Mouse (Mus musculus) fat pad, adult 2 months (tissue): ENCODE results near the gene Rfx2.

Source experiments
- DNase-seq: peaks from one replicate; pipeline ENCODE4 v3.0.0-alpha.2; 2011; ENCODE audit warnings: low read depth, low spot score; ENCODE audit errors: extremely low read depth

The Rfx2 gene

GRCm38 (mm10) chr17:56788886-56789285 is 41.9 kb downstream of the Rfx2 start:
- DNase-seq, result no peak

DNA sequence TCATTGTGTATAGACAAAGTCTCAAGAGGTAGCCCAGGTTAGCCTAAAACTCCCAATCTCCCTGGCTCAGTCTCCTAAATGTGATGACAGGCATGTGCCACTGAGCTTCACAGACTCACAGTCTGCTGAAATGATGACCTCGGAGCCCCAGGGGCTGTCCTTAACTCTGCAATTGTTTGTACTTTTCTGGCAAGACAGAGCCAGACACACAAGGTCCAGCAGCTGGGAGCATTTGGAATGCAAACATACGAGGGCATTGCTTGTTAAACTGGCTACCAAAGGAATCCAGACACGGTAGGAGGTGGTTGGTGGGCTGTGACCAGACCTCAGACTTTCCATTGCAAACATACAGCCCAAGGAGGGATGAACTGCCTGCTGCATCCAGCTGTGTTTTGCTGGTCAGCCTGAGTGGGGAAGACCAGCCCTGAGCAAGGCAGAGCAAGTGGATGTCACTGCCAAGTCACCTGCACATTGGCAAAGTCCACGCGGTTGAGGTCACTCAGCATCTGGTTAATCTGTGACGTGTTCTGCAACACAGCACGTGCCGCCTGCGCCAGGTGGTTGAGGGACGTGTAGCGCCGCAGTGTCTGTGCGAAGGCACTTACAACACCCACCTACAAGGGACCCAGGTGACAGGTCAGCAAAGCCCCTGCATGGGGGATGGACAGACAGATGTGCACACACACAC is 50.4 kb downstream of the Rfx2 start:
- no peak for DNase-seq

DNA sequence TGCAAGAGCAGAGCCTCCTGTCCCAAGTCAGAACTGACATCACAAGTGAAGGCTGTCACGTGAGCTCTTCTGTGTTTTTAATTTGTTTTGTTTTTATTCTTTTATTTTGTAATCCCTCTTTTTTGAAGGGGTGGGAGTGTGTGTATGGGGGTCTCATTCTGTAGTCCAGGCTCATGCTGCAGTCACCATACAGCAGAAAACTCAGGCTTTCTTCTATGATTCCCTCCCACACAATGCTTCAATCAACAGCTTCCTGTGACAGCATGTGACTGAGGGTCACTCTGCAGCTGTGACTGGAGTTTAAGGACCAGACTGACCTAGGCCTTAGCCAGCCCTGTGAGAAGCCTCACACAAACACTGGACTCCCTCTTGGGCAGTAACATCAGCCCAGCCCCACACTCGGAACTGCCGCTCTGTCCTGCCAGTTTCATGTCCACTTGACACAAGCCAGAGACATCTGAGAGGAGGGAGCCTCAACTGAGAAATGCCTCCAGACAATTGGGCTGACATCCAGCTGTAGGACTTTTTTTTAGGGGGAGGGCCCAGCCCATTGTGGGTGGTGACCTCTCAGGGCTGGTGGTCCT is 51.9 kb downstream of the Rfx2 start:
- DNase-seq, result no peak

DNA sequence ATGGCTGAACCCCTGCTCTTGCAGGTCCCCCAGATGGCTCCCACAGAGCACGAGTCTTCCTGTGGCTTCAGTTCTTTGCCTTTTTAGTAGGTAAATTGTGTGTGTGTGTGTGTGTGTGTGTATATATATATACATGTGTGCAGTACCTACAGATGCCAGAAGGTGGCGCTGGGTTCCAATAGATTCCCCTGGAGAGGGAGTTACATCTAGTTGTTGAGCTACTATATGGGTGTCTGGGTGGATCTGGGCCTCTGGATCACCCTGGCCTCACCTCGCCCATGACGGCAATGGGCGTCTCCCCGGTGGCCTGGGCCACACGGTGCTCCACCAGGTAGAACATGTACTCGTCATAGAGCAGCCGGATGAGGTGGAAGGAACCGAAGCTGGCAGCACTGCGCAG is 53.2 kb downstream of the Rfx2 start:
- no peak for DNase-seq

GRCm38 (mm10) chr17:56769950-56770349 is 60.9 kb downstream of the Rfx2 start, which contains the start of gene Prr22:
TSS of gene Prr22 (plus strand) at chr17:56770250.
- no peak for DNase-seq

- DNase-seq, result no peak
These were observed 61.9 kb downstream of the Rfx2 start for GRCm38 (mm10) chr17:56768941-56769340.

- no peak for DNase-seq
These were observed 63.2 kb downstream of the Rfx2 start for GRCm38 (mm10) chr17:56767531-56768135.

DNA sequence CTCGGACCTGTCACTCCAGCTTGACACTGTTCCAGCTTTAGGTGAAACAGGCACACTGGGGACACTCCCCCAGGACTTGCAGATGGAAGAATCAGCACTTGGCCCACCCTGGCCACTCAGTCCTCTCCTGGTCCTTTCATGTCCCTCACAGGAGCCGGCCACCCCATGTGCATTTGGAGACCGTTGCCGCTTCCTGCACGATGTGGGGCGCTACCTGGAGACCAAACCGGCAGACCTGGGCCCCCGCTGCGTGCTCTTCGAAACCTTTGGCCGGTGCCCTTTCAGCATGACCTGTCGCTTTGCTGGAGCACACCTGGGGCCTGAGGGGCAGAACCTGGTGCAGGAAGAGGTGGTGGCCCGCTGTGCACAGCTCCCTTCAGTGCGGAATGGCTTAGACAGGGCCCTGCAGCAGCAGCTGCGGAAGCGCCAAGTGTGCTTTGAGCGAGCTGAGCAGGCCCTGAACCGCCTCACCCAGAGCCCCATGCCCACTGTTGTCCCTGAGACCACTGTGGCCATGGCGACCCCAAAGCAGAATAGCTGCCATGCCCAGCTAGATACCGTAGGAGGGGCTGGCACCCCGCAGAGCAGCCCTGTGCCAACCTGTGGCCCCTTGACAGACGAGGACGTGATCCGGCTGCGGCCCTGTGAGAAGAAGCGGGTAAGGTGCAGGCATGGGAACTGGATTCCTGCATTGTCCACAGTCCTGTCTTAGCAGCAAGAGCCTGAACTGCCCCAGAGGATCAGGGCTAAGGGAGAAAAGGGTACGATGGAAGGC is 64.0 kb downstream of the Rfx2 start:
- no peak for DNase-seq

DNA sequence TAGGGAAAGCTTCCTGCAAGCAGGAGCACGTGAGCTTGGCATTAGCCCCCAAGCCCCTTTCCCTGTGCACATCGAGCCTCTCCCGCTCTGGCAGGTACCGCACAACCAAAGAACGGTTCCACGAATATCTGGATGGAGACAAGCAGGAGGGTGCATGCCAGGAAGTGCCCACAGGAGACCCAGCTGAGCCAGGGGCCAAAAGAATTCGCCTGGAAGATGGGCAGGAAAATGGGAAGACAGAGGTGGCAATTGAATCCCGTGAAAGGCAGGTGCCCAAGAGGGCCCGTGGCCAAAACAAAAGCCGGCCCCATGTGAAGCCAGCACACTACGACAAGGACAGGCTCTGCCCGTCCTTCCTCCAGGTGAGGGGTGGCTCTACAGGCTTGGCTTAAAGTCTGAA is 65.4 kb downstream of the Rfx2 start:
- no peak for DNase-seq

- peak; percentile 82 for DNase-seq
These were observed 66.1 kb downstream of the Rfx2 start, which contains the start of gene Dus3l for GRCm38 (mm10) chr17:56764474-56765354. TSS of gene Dus3l (plus strand) at chr17:56764757.

DNA sequence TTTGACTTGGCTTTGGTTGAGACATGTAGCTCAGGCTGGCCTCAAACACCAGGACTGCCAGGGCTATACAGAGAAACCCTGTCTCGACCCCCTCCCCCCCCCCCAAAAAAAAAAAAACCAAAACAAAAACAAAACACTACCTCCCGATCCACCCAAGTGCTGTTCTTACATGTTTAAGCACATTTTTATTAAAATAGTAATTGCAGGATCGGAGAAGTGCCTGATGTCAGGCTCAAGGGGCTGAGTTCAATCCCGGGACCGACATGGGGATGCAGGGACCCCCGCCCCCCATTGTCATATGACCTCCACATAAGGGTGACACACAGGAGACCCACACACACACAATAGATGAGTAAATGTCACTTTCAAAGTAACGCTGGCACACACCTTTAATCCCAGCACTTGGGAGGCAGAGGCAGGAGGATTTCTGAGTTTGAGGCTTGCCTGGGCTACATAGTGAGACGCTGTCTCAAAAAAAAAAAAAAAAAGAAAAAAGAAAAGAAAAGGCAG is 67.0 kb downstream of the Rfx2 start:
- DNase-seq, result no peak

- DNase-seq, result no peak
These were observed 67.8 kb downstream of the Rfx2 start for GRCm38 (mm10) chr17:56762769-56763731.

DNA sequence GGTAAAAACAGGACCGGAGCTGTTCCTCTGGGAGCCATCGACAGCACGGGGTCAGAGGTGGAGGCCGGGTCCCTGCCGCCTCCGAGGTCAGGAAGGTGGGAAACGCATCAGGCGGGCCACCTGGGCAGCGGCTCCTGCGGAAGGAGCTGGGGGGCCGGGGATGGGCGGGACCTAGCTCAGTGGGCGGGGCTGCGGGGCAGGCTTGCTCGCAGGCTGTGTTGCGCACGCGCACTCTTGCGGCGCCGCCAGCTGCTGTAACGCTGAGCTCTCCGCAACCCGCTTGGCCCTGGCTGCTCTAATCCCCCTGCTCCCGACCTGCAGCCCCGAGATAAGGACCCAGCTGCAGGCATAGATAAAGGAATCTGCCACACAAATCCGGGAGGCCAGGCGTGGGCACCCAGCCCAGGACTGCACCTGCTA is 68.8 kb downstream of the Rfx2 start:
- no peak for DNase-seq

DNA sequence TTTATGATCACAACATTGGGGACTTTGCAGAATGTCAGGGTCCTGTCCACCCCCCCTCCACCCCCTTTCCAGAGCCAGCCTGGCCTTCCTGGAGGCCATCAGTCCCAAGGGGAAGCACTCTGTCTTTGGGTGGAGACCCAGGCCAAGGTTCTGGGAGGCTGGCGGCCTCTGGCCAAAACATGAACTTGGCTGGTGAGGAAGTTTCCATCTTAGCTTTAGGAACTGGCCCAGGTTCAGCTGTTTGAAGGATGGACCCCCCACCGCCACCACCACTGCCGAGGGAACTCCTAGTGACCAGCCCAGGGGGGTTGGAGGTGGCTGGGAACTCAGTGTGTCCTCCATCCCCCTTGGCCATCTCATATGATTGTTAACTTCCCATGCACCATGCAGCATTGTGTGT is 69.7 kb downstream of the Rfx2 start:
- DNase-seq, result no peak

DNA sequence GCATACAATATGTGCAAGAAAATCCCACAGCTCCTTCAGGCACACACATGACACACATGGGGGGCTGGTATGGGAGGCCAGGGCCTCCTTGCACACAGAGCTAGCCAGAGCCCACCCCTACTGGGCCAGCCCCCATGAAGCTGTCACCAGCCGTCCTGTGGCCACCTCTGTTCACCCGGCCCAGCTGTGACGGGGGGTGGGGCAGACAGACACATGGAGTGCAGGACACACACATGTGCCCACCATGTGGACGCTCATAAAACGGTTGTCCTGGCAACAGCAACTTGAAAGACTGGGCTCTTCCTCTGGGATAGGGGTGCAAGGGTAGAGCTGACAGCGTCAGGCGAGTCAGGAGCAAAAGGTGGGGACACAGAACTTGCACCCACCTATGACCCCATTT is 71.6 kb downstream of the Rfx2 start:
- DNase-seq, result no peak

GRCm38 (mm10) chr17:56758132-56758531 is 72.7 kb downstream of the Rfx2 start:
- no peak for DNase-seq

- no peak for DNase-seq
These were observed 73.2 kb downstream of the Rfx2 start, which contains the start of gene Nrtn for GRCm38 (mm10) chr17:56757416-56758123. TSS of gene Nrtn (minus strand) at chr17:56757530.

DNA sequence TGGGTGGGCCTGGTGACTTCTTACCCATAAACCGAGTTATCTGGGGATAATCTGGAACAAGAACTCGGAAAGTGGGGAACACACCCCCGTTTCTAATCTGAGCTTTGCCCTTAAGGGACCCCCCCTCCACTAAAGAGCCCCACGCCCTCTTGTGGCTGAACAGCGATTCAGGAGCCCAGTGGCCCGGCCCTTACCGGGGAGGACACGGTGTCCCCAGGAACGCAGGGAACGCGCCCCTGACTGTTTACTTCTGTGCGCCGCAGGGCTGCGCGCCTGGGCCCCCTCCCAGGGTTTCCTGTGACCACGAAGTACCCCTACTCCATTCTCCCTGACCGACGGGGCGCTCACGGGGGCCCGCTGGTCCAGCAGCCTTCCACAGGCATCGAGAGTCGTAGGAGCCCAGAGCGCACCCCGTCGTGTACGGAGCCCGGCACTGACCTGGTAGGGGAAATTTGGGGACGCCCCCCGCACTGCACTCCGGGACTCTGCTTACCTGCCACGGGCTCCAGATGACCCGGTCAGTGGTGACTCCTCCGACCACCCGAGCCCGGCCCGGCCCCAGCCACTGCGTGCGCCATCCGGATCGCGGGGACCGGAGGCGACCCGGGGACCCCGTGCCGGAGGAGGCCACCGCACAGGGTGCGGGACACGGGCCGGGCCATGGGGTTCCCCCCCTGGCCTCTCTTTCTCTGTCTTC is 74.0 kb downstream of the Rfx2 start:
- no peak for DNase-seq
